Mouse (Mus musculus) spleen, embryonic (tissue): Measurements from ENCODE around the gene Aars.
"Not testable (repeated sequence)": the region's sequence is repeated elsewhere in the genome, so short reads cannot be mapped to it uniquely, and the experiment has no call there.

Experiments used
- CTCF ChIA-PET: fragments of 350-600 bp; sonication (Branson Sonifier 250); formaldehyde crosslinking; loops from one replicate; lab custom pipeline; 2022; lab: Charles Lee

Gene Aars

GRCm38 (mm10) chr8:111093865-111094718 lies 61.1 kb downstream of the Aars start, which contains the start of gene Pdpr:
Pdpr (plus strand) TSS chr8:111094630.
- CTCF ChIA-PET: interaction anchor here (0.6 kb wide), 1 partner anchor 13 kb away, joined by 5 read pairs; no protein-coding TSS in a partner anchor

GRCm38 (mm10) chr8:111094719-111095302 lies 61.9 kb downstream of the Aars start:
- CTCF ChIA-PET: not testable (repeated sequence)
